Mouse (Mus musculus) 3T3-L1 (cell line): ENCODE data around the gene Ccser1.

ENCODE experiments used
- DNase-seq: peaks from one replicate; pipeline ENCODE4 v3.0.0-alpha.2; 2015; ENCODE audit warnings: low read depth, low spot score

Ccser1 gene

GRCm38 (mm10) chr6:61431726-61431984 is 251.5 kb downstream of the Ccser1 start:
- no peak for DNase-seq

DNA sequence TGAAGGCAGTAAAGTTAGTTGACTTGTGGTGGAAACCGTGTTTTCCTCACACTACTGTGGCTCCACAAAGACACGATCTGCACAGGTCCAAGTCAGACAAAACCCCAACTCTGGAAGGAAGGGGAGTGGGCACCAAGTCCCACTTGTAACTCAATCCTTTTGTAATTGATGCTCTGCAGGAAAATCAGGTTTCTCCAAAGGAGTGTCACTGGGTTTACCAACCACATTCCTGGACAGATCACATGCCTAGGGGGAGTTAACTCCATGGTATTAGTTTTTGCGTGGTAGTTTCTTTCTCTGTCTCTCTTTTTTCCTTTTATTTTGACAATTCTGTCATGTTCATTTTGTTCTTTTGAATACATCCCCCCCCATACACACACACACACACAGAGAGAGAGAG is 252.0 kb downstream of the Ccser1 start:
- no peak for DNase-seq

- DNase-seq, result no peak
These were observed 252.6 kb downstream of the Ccser1 start for GRCm38 (mm10) chr6:61432703-61433102.

- no peak for DNase-seq
These were observed 258.0 kb downstream of the Ccser1 start for GRCm38 (mm10) chr6:61438165-61438564.

DNA sequence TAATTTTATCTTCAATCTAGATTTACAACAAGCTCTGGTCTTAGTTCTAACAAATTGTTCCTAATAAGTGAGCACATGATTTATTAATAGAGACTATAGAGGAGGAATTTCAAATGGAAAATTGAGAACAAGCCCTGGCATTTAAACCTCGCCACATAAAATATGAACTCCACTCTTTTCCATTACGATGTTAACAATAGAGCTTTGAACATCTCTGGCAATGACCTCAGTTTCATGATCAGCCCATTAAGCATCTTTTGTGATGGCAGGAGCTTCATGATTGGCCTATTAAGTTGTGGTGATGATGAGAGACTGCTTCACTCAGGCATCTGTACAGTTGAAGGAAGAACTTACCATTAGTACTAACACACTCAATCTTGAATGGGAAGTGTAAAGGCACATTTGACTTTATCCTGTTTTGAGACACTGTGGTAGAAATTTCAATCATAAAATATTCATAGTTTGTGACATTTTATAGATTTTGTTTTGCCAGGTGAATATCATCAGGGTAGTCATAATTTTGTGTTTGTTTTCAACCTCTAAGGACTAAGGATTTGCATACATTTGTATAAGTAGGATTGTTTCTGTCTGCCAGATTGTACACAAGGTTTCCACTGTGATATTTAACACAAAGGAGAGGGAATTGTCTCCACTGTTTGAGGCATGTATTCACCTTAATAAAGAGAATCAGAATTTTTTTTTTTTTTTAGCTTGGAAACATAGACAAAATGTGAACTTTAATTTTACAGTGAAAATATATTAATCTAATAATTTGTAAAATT is 291.4 kb downstream of the Ccser1 start:
- DNase-seq, result no peak

GRCm38 (mm10) chr6:61485336-61485735 is 305.2 kb downstream of the Ccser1 start:
- DNase-seq, result no peak

DNA sequence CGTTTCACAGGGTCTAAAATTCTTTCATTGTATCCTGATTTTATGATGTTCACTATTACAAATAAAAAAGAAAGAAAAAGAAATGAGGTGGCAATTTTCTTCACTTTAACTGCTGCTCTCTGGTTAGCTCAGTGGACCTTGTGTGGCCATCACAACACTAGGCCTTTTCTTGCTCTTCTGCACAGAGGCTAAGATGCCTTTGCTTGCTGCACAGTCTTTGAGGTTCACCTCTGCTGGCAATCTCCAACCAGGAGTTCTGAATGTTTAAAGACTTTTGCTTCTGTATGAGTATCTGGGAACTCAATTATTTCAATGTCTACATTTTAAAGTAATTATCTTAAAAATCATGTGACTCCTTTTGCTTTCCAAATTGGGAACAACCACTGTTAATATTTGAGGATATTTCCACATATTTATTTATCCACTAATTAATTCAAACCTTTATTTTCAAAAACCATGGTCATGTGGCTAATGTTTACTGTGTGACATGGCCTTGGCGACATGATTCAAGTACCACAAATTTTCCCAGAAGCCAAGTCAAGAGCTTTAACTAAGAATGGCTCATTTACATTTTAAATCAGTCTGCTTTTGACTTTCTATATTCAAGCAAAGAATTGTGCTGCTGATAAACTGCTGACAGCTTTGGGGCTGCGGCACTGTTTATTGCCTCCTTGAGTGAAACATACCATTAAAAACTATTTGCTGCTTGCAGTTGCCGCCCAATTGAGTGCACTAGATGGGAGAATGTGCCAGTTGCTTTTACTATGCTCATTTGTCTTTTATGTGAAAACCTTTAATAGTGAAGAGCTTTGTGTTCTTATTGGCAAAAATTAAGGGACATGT is 312.1 kb downstream of the Ccser1 start:
- DNase-seq, result no peak

GRCm38 (mm10) chr6:61493386-61493785 is 313.3 kb downstream of the Ccser1 start:
- no peak for DNase-seq

DNA sequence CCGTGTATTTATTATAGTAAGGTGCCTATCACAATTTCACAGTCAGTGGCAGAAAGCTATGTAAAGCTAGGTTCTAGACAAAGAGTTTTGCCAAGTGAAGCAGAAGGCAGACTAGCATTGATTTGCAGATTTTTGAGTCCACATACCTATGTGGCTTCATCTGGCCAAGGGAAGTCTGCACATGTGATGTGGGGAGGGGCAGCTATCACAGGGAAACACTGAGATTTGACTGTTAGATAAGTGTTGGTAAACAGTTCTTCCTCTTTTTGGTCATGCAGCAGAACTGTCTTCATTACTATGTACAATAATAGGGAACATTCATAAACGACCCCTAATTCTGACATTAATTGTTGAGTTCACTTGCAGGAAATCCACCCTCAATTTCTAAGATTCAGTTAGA is 335.2 kb downstream of the Ccser1 start:
- DNase-seq, result no peak

DNA sequence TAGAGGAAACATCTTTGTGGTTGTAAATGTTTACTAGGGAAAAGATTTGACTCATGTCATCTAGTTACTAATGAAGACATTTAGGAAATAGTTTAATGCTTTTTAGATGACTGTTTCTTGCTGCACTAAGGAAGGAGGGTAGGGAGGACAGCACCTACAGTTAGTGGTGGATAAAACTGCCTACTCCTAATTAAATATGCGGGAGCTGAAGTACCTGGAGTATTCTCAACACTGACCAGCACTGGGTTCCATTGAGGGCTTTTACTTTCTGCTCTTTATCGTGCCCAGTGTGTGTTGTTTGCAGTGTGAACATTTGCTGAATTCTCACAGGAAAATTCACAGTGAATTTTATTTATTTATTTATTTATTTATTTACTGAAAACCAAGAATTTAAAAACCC is 341.5 kb downstream of the Ccser1 start:
- no peak for DNase-seq

- no peak for DNase-seq
These were observed 342.0 kb downstream of the Ccser1 start for GRCm38 (mm10) chr6:61522108-61522507.

- DNase-seq, result no peak
These were observed 343.8 kb downstream of the Ccser1 start for GRCm38 (mm10) chr6:61523748-61524493.

- no peak for DNase-seq
These were observed 360.6 kb downstream of the Ccser1 start for GRCm38 (mm10) chr6:61540732-61541131.

DNA sequence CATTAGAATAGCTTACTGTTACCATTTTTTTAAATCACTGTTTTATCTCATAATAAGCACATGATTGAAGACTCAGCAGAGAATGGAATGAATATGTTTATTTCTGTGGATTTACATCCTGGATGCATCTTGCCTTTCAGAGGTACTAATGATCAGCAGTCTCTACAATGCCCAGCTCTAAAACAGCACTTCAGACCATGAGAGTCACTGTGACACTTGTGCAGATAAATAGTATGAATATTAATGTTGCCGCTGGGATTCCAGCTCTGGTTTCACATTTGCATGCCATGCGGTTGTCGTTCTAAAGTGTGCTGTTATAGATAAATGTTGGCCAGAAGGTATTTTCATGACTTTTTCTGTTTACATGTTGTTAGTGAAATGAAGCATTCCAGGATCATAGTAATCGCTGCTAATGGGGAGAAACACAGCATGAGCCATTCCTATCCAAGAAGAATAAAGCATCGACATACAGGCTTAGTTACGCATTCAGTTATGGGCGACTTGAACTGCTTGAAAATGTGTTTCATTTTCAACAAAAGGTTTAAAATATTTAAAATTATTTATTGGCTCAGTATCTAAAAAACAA is 363.4 kb downstream of the Ccser1 start:
- no peak for DNase-seq

- no peak for DNase-seq
These were observed 387.4 kb downstream of the Ccser1 start for GRCm38 (mm10) chr6:61567551-61567950.

DNA sequence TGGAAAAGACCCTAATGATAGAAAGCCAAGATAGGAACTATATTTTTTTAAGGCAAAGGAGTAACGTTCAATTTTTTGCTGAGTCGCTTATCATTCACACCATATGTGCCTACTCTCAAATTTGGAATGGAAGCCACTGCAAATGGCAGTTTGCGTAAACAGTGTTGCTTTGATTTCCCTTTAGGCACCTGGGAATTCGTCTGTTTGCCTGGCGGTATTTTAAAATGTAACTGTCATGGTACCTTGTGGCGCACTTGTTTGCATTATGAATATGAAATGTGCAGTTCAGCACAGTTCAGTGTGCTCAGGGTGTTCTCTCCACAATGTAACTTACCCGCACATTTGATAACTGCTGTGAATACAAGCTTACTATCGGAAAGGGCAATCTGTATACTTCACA is 387.8 kb downstream of the Ccser1 start:
- no peak for DNase-seq

- no peak for DNase-seq
These were observed 401.6 kb downstream of the Ccser1 start for GRCm38 (mm10) chr6:61581696-61582095.

- DNase-seq, result no peak
These were observed 408.9 kb downstream of the Ccser1 start for GRCm38 (mm10) chr6:61588999-61589398.

DNA sequence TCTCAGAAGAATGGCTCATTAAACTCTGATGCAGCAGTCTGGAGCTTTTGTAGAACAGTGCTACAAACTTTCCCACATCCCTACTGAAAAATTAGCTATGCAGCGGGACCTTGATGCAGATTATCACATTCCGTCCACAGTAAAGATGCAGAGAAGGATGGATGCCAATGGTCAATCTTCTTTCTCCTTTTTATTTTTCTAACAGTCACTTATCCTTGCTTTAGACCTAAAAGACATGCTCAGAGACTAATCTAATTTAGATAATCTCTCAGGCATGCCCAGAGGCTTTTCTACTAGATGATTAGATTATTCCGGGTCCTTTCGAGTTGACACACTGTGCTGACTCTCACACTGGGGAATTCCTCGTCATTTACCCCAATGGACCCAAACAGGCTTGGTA is 421.8 kb downstream of the Ccser1 start:
- DNase-seq, result no peak

GRCm38 (mm10) chr6:61614920-61615319 is 434.8 kb downstream of the Ccser1 start:
- no peak for DNase-seq

DNA sequence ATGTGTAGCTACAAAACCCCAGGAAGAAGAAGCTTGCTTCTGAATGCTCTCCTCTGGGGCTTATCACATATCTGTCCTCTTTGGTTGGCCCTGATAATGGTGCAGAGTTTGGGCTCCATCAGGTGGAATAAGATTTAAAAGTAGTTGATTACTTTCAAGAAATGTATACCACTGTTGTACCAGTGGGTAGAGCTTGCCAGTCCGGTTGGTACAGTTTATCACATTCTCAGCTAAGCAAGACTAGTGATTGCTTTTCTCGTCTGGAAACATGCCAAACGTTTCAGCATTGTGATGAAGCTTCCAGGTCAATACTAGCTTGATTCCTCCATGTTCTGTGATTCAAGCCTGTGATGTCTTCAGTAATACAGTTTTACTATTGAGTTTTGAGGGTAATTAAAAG is 441.6 kb downstream of the Ccser1 start:
- DNase-seq, result no peak

DNA sequence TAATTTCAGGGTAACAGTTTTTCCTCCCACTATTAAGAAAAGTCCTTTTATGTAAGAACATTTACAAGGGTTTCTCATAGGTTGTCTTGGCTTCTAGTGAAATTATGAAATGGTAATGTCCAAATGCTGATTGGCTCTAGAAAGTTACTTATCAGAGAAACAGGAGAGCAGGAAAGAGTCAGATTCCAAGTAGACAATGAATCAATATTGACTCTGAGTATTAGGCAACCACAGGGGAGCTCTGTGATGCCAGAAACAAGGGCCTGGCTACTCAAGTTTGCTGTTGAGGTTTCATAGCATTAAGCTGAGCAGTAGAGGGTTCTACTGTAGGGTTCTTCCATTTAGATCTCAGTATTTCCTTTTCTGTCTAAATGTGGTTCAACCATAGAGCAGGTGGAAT is 481.3 kb downstream of the Ccser1 start:
- DNase-seq, result no peak
